Mouse (Mus musculus): ENCODE data around the gene 4933405O20Rik. TPM values are rescaled to one million over a fixed set of nuclear protein-coding genes. Genes with fewer than 3 reads are reported as not detected.

The 4933405O20Rik gene
- not detected for total RNA-seq (2022)

- no peak for DNase-seq (ENCODE audit: low spot score in 2 of 2)
Measured at GRCm38 (mm10) chr7:50598890-50599289, at the start of gene 4933405O20Rik. Gene 4933405O20Rik (plus strand): TSS chr7:50599190.

GRCm38 (mm10) chr7:50549572-50549971 is 49.4 kb upstream of the 4933405O20Rik start:
- DNase-seq (ENCODE audit: low spot score in 2 of 2), result no peak

DNA sequence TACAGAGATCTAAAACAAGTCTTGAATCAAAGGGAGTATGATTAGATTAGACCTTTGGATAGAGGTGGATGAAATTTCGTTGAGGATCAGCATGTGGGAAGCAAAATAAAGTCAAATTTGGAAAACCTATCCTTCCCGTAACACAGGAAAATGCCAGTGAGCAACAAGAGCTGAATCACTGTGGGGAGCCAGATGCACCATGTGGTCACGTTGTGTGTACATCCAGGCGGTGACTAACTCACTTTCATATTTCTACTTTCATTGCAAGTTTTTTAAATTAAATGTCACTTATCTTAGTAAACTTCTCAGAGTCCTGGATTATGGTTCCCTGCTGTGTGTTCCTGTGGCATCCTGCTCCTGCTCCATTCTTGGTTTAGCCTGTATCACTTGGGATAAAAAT is 47.6 kb upstream of the 4933405O20Rik start:
- DNase-seq (ENCODE audit: low spot score in 2 of 2), result no peak

DNA sequence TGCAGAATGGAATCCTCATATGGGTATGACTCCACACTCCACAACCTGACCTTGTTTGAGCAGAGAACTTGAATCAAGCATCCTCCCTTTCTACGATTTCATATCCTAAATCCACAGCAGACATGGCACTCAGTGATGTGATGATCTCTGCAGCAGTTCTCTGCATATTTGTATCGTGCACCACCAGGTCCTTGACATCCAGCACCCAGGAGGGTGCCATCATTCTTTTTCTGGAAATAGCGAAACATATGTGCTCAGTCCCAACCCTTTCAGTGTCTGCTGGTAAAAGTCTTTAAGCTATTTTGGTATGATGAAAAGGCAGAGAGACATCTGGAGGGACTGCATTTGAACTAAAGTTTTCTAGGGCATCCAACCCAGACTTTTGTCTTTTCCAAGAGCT is 36.3 kb upstream of the 4933405O20Rik start:
- DNase-seq (ENCODE audit: low spot score in 2 of 2), result no peak

GRCm38 (mm10) chr7:50573841-50574240 is 25.1 kb upstream of the 4933405O20Rik start:
- DNase-seq (ENCODE audit: low spot score in 2 of 2), result no peak

- DNase-seq (ENCODE audit: low spot score in 2 of 2), result no peak
Measured at GRCm38 (mm10) chr7:50588642-50589424, 10.2 kb upstream of the 4933405O20Rik start.

DNA sequence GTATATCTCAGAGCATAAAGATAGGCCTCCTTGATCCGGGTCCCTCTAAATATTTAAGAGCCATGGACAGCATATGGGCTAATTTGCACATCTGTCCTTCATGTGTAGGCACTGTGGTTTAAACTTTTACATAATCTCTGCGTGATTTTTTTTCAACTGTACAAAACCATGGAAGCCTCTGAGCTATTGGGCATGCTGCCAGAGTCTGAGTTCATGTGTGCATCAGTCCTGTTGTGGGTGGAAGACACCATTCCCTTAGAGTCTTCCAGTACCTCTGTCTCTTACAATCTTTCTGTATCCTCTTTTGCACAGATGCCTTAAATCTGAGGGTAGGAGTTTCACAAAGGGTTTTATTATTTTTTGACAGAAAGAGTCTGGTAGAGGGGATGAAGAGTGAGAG is 15.1 kb downstream of the 4933405O20Rik start:
- DNase-seq (ENCODE audit: low spot score in 2 of 2), result no peak

GRCm38 (mm10) chr7:50629186-50629585 is 30.2 kb downstream of the 4933405O20Rik start:
- DNase-seq (ENCODE audit: low spot score in 2 of 2), result no peak

GRCm38 (mm10) chr7:50633147-50633546 is 34.2 kb downstream of the 4933405O20Rik start:
- DNase-seq (ENCODE audit: low spot score in 2 of 2), result no peak
